Mouse (Mus musculus) C2C12 (cell line): ENCODE data around the gene Uqcc3. TPM values are rescaled to one million over a fixed set of nuclear protein-coding genes. Genes with fewer than 3 reads are reported as not detected.
"Not testable (repeated sequence)": the region's sequence is repeated elsewhere in the genome, so short reads cannot be mapped to it uniquely, and the experiment has no call there.

Source experiments
- H3K27me3 ChIP-seq: one replicate; pipeline ENCODE4 v1.6.1; 2011; ENCODE audit not compliant: control insufficient read depth, insufficient read depth, insufficient read length
- H3K36me3 ChIP-seq: one replicate; pipeline ENCODE4 v1.6.1; 2011; ENCODE audit not compliant: control insufficient read depth, insufficient read depth
- H3K4me3 ChIP-seq: one replicate; pipeline ENCODE4 v1.5.1; 2011; ENCODE audit warnings: mild to moderate bottlenecking, control low read depth; ENCODE audit not compliant: poor library complexity, insufficient read depth, severe bottlenecking
- H3K79me2 ChIP-seq: one replicate; pipeline ENCODE4 v1.6.1; 2011; ENCODE audit not compliant: control insufficient read depth, insufficient read depth
- H3K79me3 ChIP-seq: one replicate; pipeline ENCODE4 v1.6.1; 2011; ENCODE audit warnings: low read depth, control low read depth
- H3ac ChIP-seq: one replicate; pipeline ENCODE3; 2011; ENCODE audit warnings: low read depth; ENCODE audit not compliant: control insufficient read depth, insufficient read length
- CEBPB ChIP-seq: IDR thresholded peaks from one replicate; pipeline ENCODE4 v1.6.1; 2011; ENCODE audit warnings: low read depth, mild to moderate bottlenecking, control low read depth, moderate library complexity
- CTCF ChIP-seq: IDR thresholded peaks from one replicate; pipeline ENCODE4 v1.5.1; 2011; ENCODE audit not compliant: control insufficient read depth, insufficient read depth, insufficient read length
- FOSL1 ChIP-seq: IDR thresholded peaks from one replicate; pipeline ENCODE4 v1.8.0; 2011; ENCODE audit warnings: mild to moderate bottlenecking, low read length; ENCODE audit not compliant: poor library complexity, insufficient read depth, severe bottlenecking
- MAX ChIP-seq: IDR thresholded peaks from one replicate; pipeline ENCODE4 v1.6.1; 2011; ENCODE audit warnings: mild to moderate bottlenecking, control low read depth
- MYOD1 ChIP-seq: IDR thresholded peaks from one replicate; pipeline ENCODE4 v1.6.1; 2011; ENCODE audit warnings: low read depth; ENCODE audit not compliant: control insufficient read depth, insufficient read length
- MYOG ChIP-seq: IDR thresholded peaks from one replicate; pipeline ENCODE4 v1.6.1; 2011; ENCODE audit not compliant: control insufficient read depth, insufficient read length; ENCODE audit errors: extremely low read depth
- USF1 ChIP-seq: IDR thresholded peaks from one replicate; pipeline ENCODE4 v1.6.1; 2011; ENCODE audit warnings: low read depth, mild to moderate bottlenecking, control low read depth, moderate library complexity
- polyA plus RNA-seq: library from polyadenylated mRNA; unstranded; fragments of >200 nt; fragmentation: generic; extraction: Trizol; gene quantifications from one replicate; pipeline ENCODE4 v1.2.1, GENCODE M21; 2012; ENCODE audit warnings: missing spikeins

Gene Uqcc3
- polyA plus RNA-seq, 1 experiment = 34.4 TPM

GRCm38 (mm10) chr19:8839103-8839907, 41.4 kb downstream of the Uqcc3 start, which contains the start of gene Gng3:
Gene Gng3, minus strand, starts transcription at chr19:8839194.
- Histone ChIP-seq H3K27me3 (no peaks in the 10 kb centered on the region), H3ac (no peak within 1 kb of the TSS), H3K79me3 (no peaks in the 10 kb centered on the region), H3K79me2 (no peaks in the 10 kb centered on the region), H3K4me3 (no peak within 1 kb of the TSS), H3K36me3 (peaks cover 63% of the 10 kb centered on the region)
- TF ChIP-seq CTCF (no peak), CEBPB (no peak), MYOG (no peak), FOSL1 (no peak), MAX (no peak), USF1 (no peak)

- Histone ChIP-seq H3K36me3 (peaks cover 73% of the 10 kb centered on the region), H3K79me3 (no peaks in the 10 kb centered on the region), H3ac (no peak overlapping the region), H3K27me3 (no peaks in the 10 kb centered on the region), H3K4me3 (peak overlapping the region; percentile 18), H3K79me2 (no peaks in the 10 kb centered on the region)
- no peak for TF ChIP-seq CEBPB
- TF ChIP-seq CTCF = no peak
- TF ChIP-seq MAX = no peak
- no peak for TF ChIP-seq USF1
- no peak for TF ChIP-seq FOSL1
- no peak for TF ChIP-seq MYOD1
- TF ChIP-seq MYOG = no peak
Observed at GRCm38 (mm10) chr19:8838041-8838730, 42.5 kb downstream of the Uqcc3 start.

GRCm38 (mm10) chr19:8837251-8837791, 43.4 kb downstream of the Uqcc3 start, which contains the start of gene Bscl2:
Gene Bscl2, plus strand, starts transcription at chr19:8837467.
- H3ac ChIP-seq = peak within 1 kb of the TSS; percentile 67
- H3K79me3 ChIP-seq = no peaks in the 10 kb centered on the region
- H3K79me2 ChIP-seq = no peaks in the 10 kb centered on the region
- H3K4me3 ChIP-seq = peak within 1 kb of the TSS; percentile 18
- H3K36me3 ChIP-seq = peaks cover 73% of the 10 kb centered on the region
- no peaks in the 10 kb centered on the region for H3K27me3 ChIP-seq
- TF ChIP-seq CTCF (no peak), MYOG (no peak), MYOD1 (no peak), CEBPB (no peak), FOSL1 (no peak), USF1 (no peak), MAX (no peak)

- H3K79me2 ChIP-seq, H3K79me3 ChIP-seq, H3K27me3 ChIP-seq, H3K4me3 ChIP-seq, H3ac ChIP-seq: not testable (repeated sequence)
- H3K36me3 ChIP-seq = peaks cover 77% of the 10 kb centered on the region
Observed at GRCm38 (mm10) chr19:8836327-8836726, 44.4 kb downstream of the Uqcc3 start.

GRCm38 (mm10) chr19:8832971-8833370, 47.8 kb downstream of the Uqcc3 start:
- Histone ChIP-seq H3K36me3 (peaks cover 90% of the 10 kb centered on the region), H3K4me3 (no peak overlapping the region), H3K79me2 (peaks cover 12% of the 10 kb centered on the region), H3K27me3 (no peaks in the 10 kb centered on the region), H3ac (no peak overlapping the region), H3K79me3 (peaks cover 2% of the 10 kb centered on the region)
- TF ChIP-seq MYOG = no peak
- no peak for TF ChIP-seq CEBPB
- no peak for TF ChIP-seq MAX
- no peak for TF ChIP-seq FOSL1
- TF ChIP-seq CTCF = no peak
- TF ChIP-seq USF1 = no peak
- no peak for TF ChIP-seq MYOD1

GRCm38 (mm10) chr19:8831262-8831661, 49.5 kb downstream of the Uqcc3 start:
- Histone ChIP-seq H3ac (no peak overlapping the region), H3K27me3 (no peaks in the 10 kb centered on the region), H3K36me3 (peaks cover 99% of the 10 kb centered on the region), H3K79me3 (peaks cover 2% of the 10 kb centered on the region), H3K4me3 (no peak overlapping the region), H3K79me2 (peaks cover 24% of the 10 kb centered on the region)
- TF ChIP-seq FOSL1 (no peak), CTCF (no peak), MAX (no peak), CEBPB (no peak), USF1 (no peak), MYOD1 (no peak), MYOG (no peak)
